Mouse (Mus musculus): ENCODE measurements around the gene Krtap10-10.

Krtap10-10 gene

DNA sequence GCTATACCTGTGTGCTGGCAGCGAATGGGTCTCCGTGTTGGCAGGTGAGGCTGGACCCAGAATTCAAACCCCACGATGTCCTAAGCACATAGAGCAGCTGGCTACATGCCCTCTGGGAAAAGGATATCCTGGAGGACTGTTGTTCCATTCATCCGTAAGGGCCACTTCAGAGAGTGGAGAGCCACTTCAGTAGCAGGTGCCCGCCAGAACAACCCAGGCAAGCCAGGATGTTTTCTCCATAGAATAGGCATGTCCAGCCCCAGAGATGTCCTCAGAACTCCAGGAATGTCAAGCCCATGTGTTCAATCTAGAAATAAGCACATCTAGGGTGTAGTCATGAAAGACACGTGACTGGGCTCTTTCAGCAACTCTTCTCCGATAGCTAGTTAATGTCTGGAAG lies 33.9 kb downstream of the Krtap10-10 start:
- no peak for DNase-seq

DNA sequence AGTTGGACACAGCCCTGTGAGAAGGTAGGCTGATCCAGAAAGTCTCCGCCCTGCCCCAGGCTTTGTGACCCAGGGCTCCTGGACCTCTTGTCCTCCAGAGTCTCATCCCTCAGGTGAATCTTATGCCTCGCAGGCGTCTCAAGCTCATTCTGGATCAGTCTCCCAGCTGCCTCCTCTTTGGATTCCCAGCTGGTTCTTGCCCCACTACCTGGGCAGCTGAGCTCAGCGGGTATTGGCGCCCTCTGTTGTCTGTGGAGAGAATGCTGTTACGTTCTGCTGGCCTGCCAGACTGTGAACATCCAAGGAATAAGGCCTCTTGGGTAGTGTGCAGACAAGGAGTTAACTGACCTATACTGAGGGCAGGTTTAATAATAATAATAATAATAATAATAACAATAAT lies 43.2 kb downstream of the Krtap10-10 start:
- DNase-seq, result no peak

DNA sequence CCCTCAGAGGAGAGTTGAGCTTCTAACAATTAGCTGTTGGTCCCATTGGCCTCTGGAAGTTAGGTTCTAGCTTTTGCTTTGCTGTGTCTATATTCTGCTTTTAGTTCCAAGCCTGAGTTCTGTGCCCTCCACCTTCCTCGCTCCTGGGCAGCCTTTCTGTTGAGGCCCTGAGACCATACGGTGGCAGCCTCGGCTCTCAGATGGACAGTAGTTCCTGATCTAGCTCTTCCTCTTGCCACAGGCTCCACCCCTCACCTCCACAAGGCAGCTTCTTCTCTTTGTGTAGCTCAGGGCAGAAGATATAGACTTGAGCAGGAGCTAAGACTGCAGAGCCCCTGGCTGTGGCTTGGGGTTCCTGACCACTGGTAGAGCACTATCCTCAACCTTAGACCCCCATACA lies 44.6 kb downstream of the Krtap10-10 start:
- no peak for DNase-seq

DNA sequence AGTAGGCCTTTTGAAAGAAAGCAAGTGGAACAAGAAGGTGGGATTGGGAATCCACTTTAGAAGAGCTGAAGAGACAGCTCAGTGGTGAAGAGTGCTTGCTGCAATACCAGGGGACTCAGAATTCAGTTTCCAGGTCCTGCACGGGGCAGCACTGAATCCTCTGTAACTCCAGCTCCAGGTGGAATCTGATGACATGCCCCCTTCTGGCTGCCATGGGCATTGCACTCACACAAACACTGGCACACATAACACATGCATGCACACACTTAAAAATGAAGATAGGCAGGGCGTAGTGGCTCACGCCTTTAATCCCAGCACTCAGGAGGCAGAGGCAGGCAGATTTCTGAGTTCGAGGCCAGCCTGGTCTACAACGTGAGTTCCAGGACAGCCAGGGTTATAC lies 46.8 kb downstream of the Krtap10-10 start:
- no peak for DNase-seq

DNA sequence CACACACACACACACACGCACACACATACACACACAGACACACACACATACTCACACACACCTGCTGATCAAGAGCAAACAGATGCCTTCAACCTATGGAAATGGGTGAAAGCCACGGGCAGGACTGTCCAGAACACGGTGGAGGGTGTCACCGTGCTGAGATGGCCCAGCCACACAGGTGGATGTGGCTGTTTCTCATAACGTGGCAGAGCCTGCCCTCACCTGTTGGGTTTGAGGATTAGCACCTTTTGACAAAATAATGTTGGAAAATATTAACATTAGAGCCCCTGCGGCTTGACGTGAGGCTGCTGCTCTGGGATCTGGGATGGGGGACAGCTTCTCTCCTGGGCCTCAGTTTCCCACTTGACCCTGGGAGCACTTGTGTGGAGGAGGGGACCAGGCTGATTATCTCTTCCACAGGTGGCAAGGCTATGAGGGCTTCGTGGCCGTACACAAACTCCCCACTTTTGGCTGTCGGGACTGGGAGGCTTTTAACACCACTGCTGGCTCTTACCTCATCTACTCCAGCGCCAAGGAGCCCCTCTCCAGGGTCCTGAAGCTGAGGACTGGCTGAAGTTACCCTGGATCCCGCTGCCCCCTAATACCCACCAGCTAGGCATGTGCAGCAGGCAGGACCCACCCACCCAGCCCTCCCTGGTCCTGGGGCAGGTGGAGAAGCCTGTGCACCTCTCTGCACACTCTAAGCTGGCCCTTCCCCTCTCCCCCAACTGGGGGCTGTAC lies 50.4 kb downstream of the Krtap10-10 start:
- DNase-seq, result no peak

Data from cerebellum, adult 9-11 months (tissue).